Mouse (Mus musculus) mammary gland, adult 2 months (tissue): ENCODE data around the gene Ltbp4. TPM values are rescaled to one million over a fixed set of nuclear protein-coding genes. Genes with fewer than 3 reads are reported as not detected.

Experiments used
- polyA plus RNA-seq: library from polyadenylated mRNA; depleted of rRNA; stranded (reverse); fragments of >200 nt; gene quantifications from 2 replicates; pipeline ENCODE4 v1.2.3, GENCODE M21; 2012; ENCODE audit warnings: low replicate concordance; rRNA removed

Ltbp4 gene
- polyA plus RNA-seq = 151 and 265 TPM in 2 replicates

GRCm38 (mm10) chr7:27337175-27337853, at the start of gene Ltbp4:
TSS of gene Ltbp4 (minus strand) at chr7:27337692.

DNA sequence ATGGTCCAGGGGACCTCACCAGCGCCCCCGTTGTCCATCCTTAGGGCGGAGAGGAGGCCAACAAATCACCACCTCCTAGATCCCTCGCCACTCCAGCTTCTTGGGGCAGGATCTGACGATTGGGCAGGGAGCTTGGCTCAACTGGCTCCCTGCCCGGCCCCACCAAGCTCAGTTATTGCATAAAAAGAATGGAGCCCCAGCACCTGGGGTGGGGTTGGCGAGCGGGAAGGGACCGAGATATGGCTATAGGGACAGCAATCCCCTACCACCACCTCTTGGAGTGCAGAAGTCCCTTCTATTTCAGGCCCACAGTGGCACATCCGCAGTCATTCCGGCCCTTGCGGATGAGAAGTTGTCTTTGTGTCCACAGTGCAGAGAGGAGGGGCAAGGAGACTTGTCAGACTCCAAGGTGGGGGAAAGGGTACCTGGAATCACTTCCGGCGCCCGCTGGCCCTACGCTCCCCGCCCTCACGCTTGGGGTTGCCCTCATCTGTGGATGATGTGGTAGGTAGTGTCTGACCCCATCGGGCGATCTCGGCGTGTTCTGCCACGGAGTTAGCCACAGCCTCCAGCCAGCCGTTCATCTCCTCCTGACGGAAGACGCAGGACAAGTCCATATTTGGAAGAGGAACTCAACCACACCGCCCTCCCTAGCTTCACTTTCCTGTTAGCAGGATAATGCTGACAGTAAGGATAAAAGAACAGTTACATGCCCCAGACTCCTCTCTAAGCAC, 19.5 kb upstream of the Ltbp4 start, which contains the start of gene Gm20479:
TSS of gene Gm20479 (minus strand) at position 559 of the 734 bp plus-strand sequence.

GRCm38 (mm10) chr7:27355745-27356240, 18.3 kb upstream of the Ltbp4 start, which contains the start of gene Shkbp1:
TSS of gene Shkbp1 (minus strand) at chr7:27356019.

GRCm38 (mm10) chr7:27258205-27258899, 79.1 kb downstream of the Ltbp4 start, which contains the start of gene Numbl:
TSS of gene Numbl (plus strand) at chr7:27258433.

Other genes starting within 250 kb of the Ltbp4 start
- 46.7 and 54.5 TPM in 2 replicates for gene Cyp2f2, start 217.8 kb downstream of the Ltbp4 start, polyA plus RNA-seq
- not detected in 2 replicates for gene Cyp2t4, start 184.0 kb downstream of the Ltbp4 start, polyA plus RNA-seq
- 91.0 and 122 TPM in 2 replicates for gene Egln2, start 170.9 kb downstream of the Ltbp4 start, polyA plus RNA-seq
- 61.9 and 99.4 TPM in 2 replicates for gene Rab4b, start 158.8 kb downstream of the Ltbp4 start, polyA plus RNA-seq
- gene Gm21983, start 156.6 kb downstream of the Ltbp4 start, polyA plus RNA-seq = 0.24 TPM in 1 of 2 replicates, not detected in the other
- gene Mia, start 156.5 kb downstream of the Ltbp4 start, polyA plus RNA-seq = 6.7 and 7.7 TPM in 2 replicates
- gene BC024978, start 141.9 kb downstream of the Ltbp4 start, polyA plus RNA-seq = 12.6 and 18.8 TPM in 2 replicates
- 137 and 208 TPM in 2 replicates for gene Snrpa, start 141.4 kb downstream of the Ltbp4 start, polyA plus RNA-seq
- 10.9 and 11.3 TPM in 2 replicates for gene Itpkc, start 109.0 kb downstream of the Ltbp4 start, polyA plus RNA-seq
- 54.2 and 84.1 TPM in 2 replicates for gene Coq8b, start 104.7 kb downstream of the Ltbp4 start, polyA plus RNA-seq
- 34.2 and 70.1 TPM in 2 replicates for gene Numbl, start 79.3 kb downstream of the Ltbp4 start, polyA plus RNA-seq
- 82.8 and 146 TPM in 2 replicates for gene Shkbp1, start 18.3 kb upstream of the Ltbp4 start, polyA plus RNA-seq
- gene Gm20479, start 19.7 kb upstream of the Ltbp4 start, polyA plus RNA-seq = not detected in 2 replicates
- 0.23 and 0.72 TPM in 2 replicates for gene Sptbn4, start 110.0 kb upstream of the Ltbp4 start, polyA plus RNA-seq
- gene Blvrb, start 110.3 kb upstream of the Ltbp4 start, polyA plus RNA-seq = 112 and 190 TPM in 2 replicates
- 14.9 and 18.0 TPM in 2 replicates for gene Sertad3, start 136.1 kb upstream of the Ltbp4 start, polyA plus RNA-seq
- 32.7 and 59.9 TPM in 2 replicates for gene Sertad1, start 149.2 kb upstream of the Ltbp4 start, polyA plus RNA-seq
- gene Prx, start 161.6 kb upstream of the Ltbp4 start, polyA plus RNA-seq = 7.0 and 8.2 TPM in 2 replicates
- 0.87 and 0.96 TPM in 2 replicates for gene Hipk4, start 185.6 kb upstream of the Ltbp4 start, polyA plus RNA-seq
- 181 and 187 TPM in 2 replicates for gene Pld3, start 215.5 kb upstream of the Ltbp4 start, polyA plus RNA-seq
- 28.5 and 46.1 TPM in 2 replicates for gene 2310022A10Rik, start 215.5 kb upstream of the Ltbp4 start, polyA plus RNA-seq